Mouse (Mus musculus) liver, embryonic 11.5 days (tissue): Measurements from ENCODE around the gene Tmem94. TPM values are rescaled to one million over a fixed set of nuclear protein-coding genes. Genes with fewer than 3 reads are reported as not detected.

Source experiments
- ATAC-seq: fragments of 200-750 bp; cut with Nextera tagmentation; replicated peaks from 2 replicates; pipeline ENCODE4 v1.8.0; 2017; ENCODE audit warnings: moderate number of reproducible peaks, mild to moderate bottlenecking, moderate TSS enrichment, moderate library complexity; ENCODE audit not compliant: low FRiP score
- DNase-seq: peaks from one replicate; pipeline ENCODE4 v3.0.0-alpha.2; 2017; ENCODE audit warnings: low spot score
- H3K27ac ChIP-seq: fragments of 300-500 bp; sonication (generic); 2 replicates; pipeline ENCODE4 v1.5.1; 2014; ENCODE audit warnings: mild to moderate bottlenecking, low read depth, low read length, control low read depth
- H3K27me3 ChIP-seq: fragments of 300-500 bp; sonication (generic); replicated peaks from 2 replicates; pipeline ENCODE4 v1.6.1; 2014; ENCODE audit warnings: low read length, mixed read lengths; ENCODE audit not compliant: control insufficient read depth, insufficient read depth
- H3K36me3 ChIP-seq: fragments of 300-500 bp; sonication (generic); 2 replicates; pipeline ENCODE4 v1.6.1; 2014; ENCODE audit warnings: mild to moderate bottlenecking, low read length, moderate library complexity, mixed read lengths; ENCODE audit not compliant: control insufficient read depth, insufficient read depth
- H3K4me1 ChIP-seq: fragments of 300-500 bp; sonication (generic); replicated peaks from 2 replicates; pipeline ENCODE4 v1.6.1; 2014; ENCODE audit warnings: low read length, mixed read lengths; ENCODE audit not compliant: control insufficient read depth, insufficient read depth
- H3K4me2 ChIP-seq: fragments of 300-500 bp; sonication (generic); 2 replicates; pipeline ENCODE4 v1.6.1; 2014; ENCODE audit warnings: mild to moderate bottlenecking, control low read depth, moderate library complexity
- H3K4me3 ChIP-seq: fragments of 300-500 bp; sonication (generic); 2 replicates; pipeline ENCODE4 v1.5.1; 2014; ENCODE audit warnings: low read depth, low read length, control low read depth
- H3K9ac ChIP-seq: fragments of 300-500 bp; sonication (generic); 2 replicates; pipeline ENCODE4 v1.6.1; 2014; ENCODE audit warnings: low read depth, low read length, control low read depth
- H3K9me3 ChIP-seq: fragments of 300-500 bp; sonication (generic); 2 replicates; pipeline ENCODE4 v1.6.1; 2016; ENCODE audit warnings: low read length, inconsistent platforms, mixed read lengths; ENCODE audit not compliant: control insufficient read depth
- WGBS: fragments of 180-500 bp; shearing (Covaris S2); extraction: QIAGEN DNeasy Blood & Tissue Kit; methylation state at CpG from one replicate; pipeline ENCODE4 v1.1.7; 2014; 5-methylcytosine and 5-hydroxymethylcytosine counted together
- polyA plus RNA-seq: library from polyadenylated mRNA; unstranded; fragments of >200 nt; fragmentation: Nextera tagmentation; extraction: Ambion mirVana; gene quantifications from 2 replicates; pipeline ENCODE4 v1.2.1, GENCODE M21; 2014

Gene Tmem94
- polyA plus RNA-seq, 1 experiment from 2014 or later, result 14.4 TPM

- H3K9me3 ChIP-seq, result no peaks in the 10 kb centered on the region
- peak within 1 kb of the TSS; percentile 68 for H3K4me2 ChIP-seq
- H3K4me1 ChIP-seq, result peaks cover 27% of the 10 kb centered on the region
- peak within 1 kb of the TSS; percentile 10 for H3K27ac ChIP-seq
- H3K9ac ChIP-seq, result peak within 1 kb of the TSS; percentile 85
- DNase-seq (peak; percentile 91), ATAC-seq (peak; percentile 59)
- H3K4me3 ChIP-seq, result peak within 1 kb of the TSS; percentile 96
- peaks cover 14% of the 10 kb centered on the region for H3K36me3 ChIP-seq
- under 1% methylated on average over 83 of the region's 84 CpGs for WGBS
- H3K27me3 ChIP-seq, result no peaks in the 10 kb centered on the region
Measured at GRCm38 (mm10) chr11:115814605-115815450, 49.6 kb downstream of the Tmem94 start, which contains the start of gene Tsen54. TSS of gene Tsen54 (plus strand) at chr11:115814724.

GRCm38 (mm10) chr11:115817331-115817730 is 52.1 kb downstream of the Tmem94 start:
- WGBS, result 84% methylated on average over 5 of the region's 5 CpGs
- Histone ChIP-seq H3K4me3 (no peak overlapping the region), H3K36me3 (peaks cover 30% of the 10 kb centered on the region), H3K27me3 (no peaks in the 10 kb centered on the region), H3K27ac (no peak overlapping the region), H3K4me1 (peaks cover 11% of the 10 kb centered on the region), H3K9me3 (no peaks in the 10 kb centered on the region), H3K9ac (no peak overlapping the region), H3K4me2 (no peak overlapping the region)
- DNase-seq, result no peak
- no peak for ATAC-seq

GRCm38 (mm10) chr11:115819915-115820623 is 54.8 kb downstream of the Tmem94 start:
- WGBS, result 91% methylated on average over 16 of the region's 16 CpGs
- H3K27ac ChIP-seq, result no peak overlapping the region
- H3K36me3 ChIP-seq, result peaks cover 34% of the 10 kb centered on the region
- no peak overlapping the region for H3K4me2 ChIP-seq
- H3K27me3 ChIP-seq, result no peaks in the 10 kb centered on the region
- ATAC-seq, result no peak
- no peak overlapping the region for H3K4me3 ChIP-seq
- no peak overlapping the region for H3K9ac ChIP-seq
- no peaks in the 10 kb centered on the region for H3K9me3 ChIP-seq
- no peak for DNase-seq
- H3K4me1 ChIP-seq, result peaks cover 20% of the 10 kb centered on the region

GRCm38 (mm10) chr11:115821001-115821400 is 55.8 kb downstream of the Tmem94 start:
- Histone ChIP-seq H3K4me3 (no peak overlapping the region), H3K27ac (no peak overlapping the region), H3K4me2 (no peak overlapping the region), H3K36me3 (peaks cover 34% of the 10 kb centered on the region), H3K27me3 (0 out of 2 replicates have a peak, but pooled peaks cover under 1% of the 10 kb centered on the region), H3K4me1 (peaks cover 15% of the 10 kb centered on the region), H3K9ac (no peak overlapping the region), H3K9me3 (no peaks in the 10 kb centered on the region)
- no peak for ATAC-seq
- DNase-seq, result no peak
- 74% methylated on average over 4 of the region's 4 CpGs for WGBS

- Histone ChIP-seq H3K4me2 (peak within 1 kb of the TSS; percentile 100), H3K9me3 (no peaks in the 10 kb centered on the region), H3K36me3 (peaks cover 25% of the 10 kb centered on the region), H3K27me3 (0 out of 2 replicates have a peak, but pooled peaks cover 3% of the 10 kb centered on the region), H3K4me1 (peaks cover 23% of the 10 kb centered on the region), H3K4me3 (peak within 1 kb of the TSS; percentile 84), H3K27ac (peak within 1 kb of the TSS; percentile 74), H3K9ac (peak within 1 kb of the TSS; percentile 78)
- under 1% methylated on average over 86 of the region's 87 CpGs for WGBS
- ATAC-seq (peak; percentile 97), DNase-seq (peak; percentile 88)
Measured at GRCm38 (mm10) chr11:115823774-115824740, 58.8 kb downstream of the Tmem94 start, which contains the start of gene Llgl2. TSS of gene Llgl2 (plus strand) at chr11:115824049.

- ATAC-seq (no peak), DNase-seq (no peak)
- Histone ChIP-seq H3K9me3 (no peaks in the 10 kb centered on the region), H3K27me3 (0 out of 2 replicates have a peak, but pooled peaks cover 3% of the 10 kb centered on the region), H3K4me3 (peak overlapping the region; percentile 84), H3K4me1 (peaks cover 29% of the 10 kb centered on the region), H3K4me2 (peak overlapping the region; percentile 100), H3K9ac (peak overlapping the region; percentile 78), H3K36me3 (peaks cover 25% of the 10 kb centered on the region), H3K27ac (peak overlapping the region; percentile 74; the same call in 1 of the 2 replicates)
- 18% methylated on average over 11 of the region's 11 CpGs for WGBS
Measured at GRCm38 (mm10) chr11:115824813-115825212, 59.6 kb downstream of the Tmem94 start.

- Histone ChIP-seq H3K27ac (no peak overlapping the region), H3K36me3 (peaks cover 12% of the 10 kb centered on the region), H3K4me2 (no peak overlapping the region), H3K9ac (no peak overlapping the region), H3K4me1 (peaks cover 46% of the 10 kb centered on the region), H3K9me3 (no peaks in the 10 kb centered on the region), H3K27me3 (0 out of 2 replicates have a peak, but pooled peaks cover 3% of the 10 kb centered on the region), H3K4me3 (no peak overlapping the region)
- DNase-seq (no peak), ATAC-seq (no peak)
- WGBS, result 67% methylated on average over 5 of the region's 5 CpGs
Measured at GRCm38 (mm10) chr11:115826487-115826886, 61.3 kb downstream of the Tmem94 start.

GRCm38 (mm10) chr11:115827624-115828023 is 62.4 kb downstream of the Tmem94 start:
- WGBS, result 82% methylated on average over 6 of the region's 6 CpGs
- ATAC-seq (no peak), DNase-seq (no peak)
- Histone ChIP-seq H3K9me3 (no peaks in the 10 kb centered on the region), H3K27ac (no peak overlapping the region), H3K4me3 (no peak overlapping the region), H3K36me3 (peaks cover under 1% of the 10 kb centered on the region; the same call in 1 of the 2 replicates), H3K9ac (no peak overlapping the region), H3K27me3 (0 out of 2 replicates have a peak, but pooled peaks cover 3% of the 10 kb centered on the region), H3K4me2 (no peak overlapping the region), H3K4me1 (peaks cover 57% of the 10 kb centered on the region)
